Mouse (Mus musculus): ENCODE measurements at regions not wholly inside any gene's neighbourhood (a gene's known extent, or its start where the extent isn't known, plus 50 kb on each side); places are given as distances from the start of the nearest gene placed in this dataset.
"Not testable (repeated sequence)": the region's sequence is repeated elsewhere in the genome, so short reads cannot be mapped to it uniquely, and the experiment has no call there.

DNA sequence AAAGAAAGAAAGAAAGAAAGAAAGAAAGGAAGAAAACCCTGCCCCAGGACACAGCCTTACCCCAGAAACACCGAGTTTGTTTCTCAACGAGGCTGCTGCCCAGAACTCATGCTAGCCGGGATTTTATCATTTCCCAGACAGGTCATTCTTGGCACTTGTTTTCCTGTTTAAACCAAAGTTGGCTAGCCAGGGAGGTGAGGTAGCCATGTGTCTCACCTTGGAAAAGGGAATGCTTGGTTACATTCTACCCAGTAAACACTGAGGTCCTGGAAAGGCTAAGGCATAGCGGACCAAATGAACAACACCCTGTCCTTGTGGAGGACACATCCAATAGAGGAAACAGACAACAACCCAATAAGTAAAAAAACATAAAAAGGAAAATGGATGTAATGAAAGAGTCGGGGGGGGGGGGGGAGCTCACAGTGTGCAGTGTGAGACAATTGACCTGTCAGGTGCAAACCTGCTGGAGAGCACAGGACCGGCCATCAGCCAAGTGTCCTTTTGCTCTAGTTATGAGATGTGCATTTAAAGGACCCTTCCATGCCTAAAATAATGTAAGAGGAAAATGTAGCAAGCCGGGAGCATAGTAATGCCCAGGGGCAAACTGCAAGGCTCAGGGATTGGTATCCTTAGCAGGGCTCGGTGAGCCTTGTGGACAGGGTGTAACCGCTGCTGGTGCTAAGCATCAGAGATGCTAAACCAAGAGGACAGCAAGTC, 78.2 kb upstream of the Fzd7 start:
- DNase-seq, result no peak

DNA sequence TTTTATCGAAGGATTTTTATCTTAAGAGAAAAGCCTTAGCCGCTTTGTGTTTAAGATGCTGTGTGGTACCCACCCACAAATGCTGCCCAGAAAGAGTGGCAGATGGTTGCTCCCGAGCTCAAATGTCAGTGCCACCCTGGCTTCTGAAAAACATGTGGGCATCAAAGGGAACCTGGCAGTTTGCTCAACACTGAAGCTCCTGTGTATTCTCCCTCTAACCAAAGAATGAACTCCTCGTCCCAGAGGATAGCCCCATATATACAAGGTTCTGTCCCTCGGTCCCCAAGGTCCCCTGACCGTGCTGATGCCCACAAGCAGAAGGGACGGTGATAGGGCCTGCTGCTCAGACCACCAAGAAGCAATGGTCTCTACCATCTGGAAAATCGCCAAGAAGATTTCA, 76.9 kb upstream of the Fzd7 start:
- no peak for DNase-seq

DNA sequence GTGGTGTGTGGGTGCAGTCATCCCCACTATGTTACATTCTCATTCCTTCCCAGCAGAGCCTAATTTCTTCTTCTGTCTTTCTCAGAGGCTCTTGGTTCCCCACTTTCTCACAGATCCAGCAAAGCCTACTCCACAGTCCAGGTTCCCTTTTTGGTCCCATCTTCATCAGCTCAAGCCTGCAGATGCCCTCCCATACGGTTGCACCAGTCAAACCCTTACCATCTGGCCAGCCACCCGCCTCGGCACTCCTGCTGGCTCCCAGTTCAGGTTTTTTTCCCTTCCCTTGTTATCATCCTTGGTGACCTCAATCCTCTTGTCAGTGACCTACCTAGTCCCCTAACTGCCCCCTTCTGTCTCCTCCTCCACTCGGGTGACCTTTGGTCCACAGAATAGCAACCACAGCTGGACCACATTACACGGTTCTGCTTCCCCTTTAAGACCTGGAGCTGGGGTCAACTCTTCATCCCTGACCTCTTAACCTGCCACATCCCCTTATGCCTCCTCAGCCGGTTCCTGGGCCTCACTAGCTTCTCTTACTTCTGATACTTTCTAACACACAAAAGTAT, 75.4 kb upstream of the Fzd7 start:
- DNase-seq, result no peak

DNA sequence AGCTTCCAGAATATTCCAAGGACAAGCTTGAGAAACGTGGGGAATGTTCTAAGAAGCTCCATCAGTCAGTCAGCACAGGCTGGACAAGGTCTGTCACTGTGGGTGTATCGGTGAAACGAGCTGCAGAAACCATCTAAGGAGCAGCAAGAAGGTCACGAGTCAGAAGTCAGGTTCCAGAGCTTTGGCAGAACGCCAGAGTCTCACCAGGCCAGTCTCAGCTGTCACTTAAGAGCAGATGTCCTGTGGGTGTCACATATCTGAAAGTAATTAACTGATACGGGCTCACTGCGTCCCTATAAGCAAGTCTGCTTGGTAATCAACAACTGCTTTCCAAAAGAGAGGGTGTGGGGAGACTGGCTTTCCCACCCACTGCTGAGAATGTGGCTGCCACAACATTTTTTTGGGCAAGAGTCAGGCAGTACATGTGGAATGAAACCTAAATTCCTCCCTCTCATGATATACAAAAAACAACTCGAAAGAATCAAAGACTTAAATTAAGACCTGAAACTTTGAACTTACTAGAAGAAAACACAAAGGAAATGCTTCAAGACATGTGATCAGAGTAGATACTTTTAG, 72.6 kb upstream of the Fzd7 start:
- no peak for DNase-seq

DNA sequence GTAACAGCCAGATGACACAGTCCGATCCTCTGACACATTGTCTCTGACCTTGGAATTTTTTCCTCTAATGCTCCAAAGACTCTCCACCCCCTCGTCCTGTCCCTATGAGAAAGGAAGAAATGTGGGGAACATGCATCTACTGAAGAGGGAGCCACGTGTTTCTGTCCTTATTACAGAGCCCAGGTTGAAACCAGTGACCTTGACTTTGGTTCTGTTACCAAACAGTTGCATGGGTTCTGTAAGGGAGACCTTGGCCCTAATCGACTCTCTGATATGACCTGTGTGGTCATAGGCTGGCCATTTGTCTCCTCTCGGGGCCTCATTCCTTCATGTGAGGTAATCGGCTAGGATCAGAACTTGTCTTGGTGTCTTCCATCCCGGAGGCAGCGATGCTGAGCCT, 69.0 kb upstream of the Fzd7 start:
- DNase-seq, result no peak

DNA sequence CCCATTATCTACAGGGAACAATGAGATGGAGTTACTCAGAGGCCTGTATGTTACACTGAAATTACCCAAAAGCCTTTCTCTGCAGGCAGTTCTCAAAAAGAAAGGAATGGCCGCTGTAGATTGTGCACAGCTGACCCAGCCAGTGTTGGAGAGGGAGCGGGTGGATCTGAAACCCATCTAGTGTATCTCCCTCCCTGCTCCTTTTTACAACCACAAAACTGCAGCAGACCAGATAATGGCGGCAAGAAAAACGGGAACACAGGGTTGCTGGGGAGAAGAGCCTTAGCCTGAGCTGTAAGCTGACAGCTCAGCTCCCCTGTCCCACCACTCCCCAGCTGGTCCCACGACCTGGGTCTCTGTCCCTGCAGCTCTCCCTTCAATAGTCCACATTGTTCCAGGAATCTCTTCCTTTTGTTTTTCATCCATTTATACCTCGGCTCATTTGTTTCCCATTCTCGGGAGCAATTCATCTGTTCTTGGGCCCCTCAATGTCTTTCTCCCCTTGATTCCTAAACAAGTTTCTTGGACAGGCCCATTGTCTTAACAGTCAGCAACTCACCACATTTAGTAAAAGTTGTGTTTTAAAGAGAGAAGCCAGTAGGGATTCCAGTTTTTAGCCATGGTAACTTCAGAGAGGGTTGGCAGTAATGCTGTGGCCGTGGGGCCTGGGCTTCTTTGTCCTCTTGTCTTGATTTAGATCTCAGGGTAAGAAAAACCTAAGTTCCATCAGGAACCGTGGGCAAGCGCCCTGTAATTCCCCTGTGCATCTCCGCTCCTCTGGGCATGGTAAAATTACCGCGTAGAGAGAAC, 67.6 kb upstream of the Fzd7 start:
- no peak for DNase-seq

DNA sequence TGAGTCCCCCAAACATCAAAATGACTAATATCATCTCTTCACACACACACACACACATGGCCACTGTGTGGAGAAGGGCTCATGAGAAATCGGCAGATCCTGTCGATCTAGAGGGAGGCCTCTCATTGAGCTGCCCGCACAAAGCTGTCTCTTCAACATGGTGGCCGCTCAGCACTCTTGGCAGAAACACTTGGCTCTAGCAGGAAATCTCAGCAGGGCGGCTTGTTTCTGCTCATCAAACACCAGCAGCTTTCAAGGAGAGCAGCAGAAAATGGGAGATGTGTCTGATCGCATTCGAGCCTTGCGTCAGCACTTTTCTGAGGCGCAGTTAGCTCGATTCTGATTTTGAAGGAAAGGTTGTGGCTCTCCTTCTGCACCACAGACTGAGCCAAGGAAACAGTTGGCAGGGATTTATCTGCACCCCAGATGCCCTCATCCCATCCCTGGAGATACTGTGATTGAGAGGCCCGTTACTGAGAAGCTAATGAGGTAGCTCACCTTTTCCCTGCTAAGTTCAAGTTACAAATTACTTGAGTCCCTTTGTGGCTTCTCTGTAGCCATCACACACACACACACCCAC, 66.4 kb upstream of the Fzd7 start:
- no peak for DNase-seq

DNA sequence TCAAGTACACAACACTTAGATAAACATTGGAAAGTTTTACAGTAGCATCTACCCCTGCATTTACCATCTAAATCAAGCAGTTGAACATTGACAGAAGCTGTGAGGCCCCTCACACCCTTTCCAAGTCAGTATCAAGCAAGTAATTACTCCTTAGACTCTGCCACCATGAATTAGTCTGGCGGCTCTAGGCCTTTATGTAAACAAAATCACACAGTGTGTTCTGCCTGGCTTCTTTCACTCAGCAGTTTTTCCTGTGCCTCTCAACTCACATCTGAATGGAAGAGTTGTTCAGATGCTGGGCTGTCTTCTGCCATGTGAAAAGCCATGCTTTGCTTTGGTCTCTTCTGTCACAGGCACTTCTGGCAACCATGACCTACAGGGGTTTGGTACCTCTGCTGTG, 64.9 kb upstream of the Fzd7 start:
- no peak for DNase-seq

DNA sequence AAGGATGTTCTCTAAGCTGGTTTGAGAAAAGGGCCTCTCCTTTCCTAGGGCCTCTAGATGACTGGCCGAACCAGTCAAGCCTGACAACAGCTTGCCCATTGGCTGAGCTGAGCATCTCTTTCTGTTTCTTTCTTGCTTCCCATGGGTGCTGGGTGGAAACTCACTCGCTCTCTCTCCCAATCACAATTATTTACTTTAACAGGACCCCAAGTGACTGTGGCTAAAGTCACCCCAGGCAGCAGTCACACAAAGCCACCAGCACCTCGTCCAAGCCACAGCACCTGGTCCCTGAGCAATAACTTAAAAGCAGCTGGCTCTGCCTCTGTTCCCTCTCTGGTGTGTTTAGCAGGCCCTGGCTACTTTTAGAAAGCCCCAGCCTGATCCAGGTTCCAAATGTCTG, 64.3 kb upstream of the Fzd7 start:
- DNase-seq, result no peak

DNA sequence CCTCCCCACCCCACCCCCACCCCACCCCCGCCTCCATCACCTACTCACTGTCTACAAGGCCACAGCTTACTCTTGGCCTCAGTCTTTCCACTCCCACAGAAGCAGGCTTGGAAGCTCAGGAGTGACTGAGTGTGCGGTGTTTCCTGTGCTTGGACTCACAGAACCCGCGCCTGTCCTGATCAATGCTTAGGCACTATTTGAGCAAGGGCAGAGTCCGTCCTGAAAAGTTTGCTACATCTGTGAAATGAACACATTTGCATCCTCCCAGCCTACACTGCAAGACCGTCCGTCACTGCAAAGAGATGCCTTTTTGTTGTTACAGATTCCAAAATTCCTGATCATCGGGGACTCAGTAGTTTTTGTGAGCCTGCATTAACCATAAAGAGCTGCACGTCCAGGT, 63.5 kb upstream of the Fzd7 start:
- DNase-seq, result no peak

DNA sequence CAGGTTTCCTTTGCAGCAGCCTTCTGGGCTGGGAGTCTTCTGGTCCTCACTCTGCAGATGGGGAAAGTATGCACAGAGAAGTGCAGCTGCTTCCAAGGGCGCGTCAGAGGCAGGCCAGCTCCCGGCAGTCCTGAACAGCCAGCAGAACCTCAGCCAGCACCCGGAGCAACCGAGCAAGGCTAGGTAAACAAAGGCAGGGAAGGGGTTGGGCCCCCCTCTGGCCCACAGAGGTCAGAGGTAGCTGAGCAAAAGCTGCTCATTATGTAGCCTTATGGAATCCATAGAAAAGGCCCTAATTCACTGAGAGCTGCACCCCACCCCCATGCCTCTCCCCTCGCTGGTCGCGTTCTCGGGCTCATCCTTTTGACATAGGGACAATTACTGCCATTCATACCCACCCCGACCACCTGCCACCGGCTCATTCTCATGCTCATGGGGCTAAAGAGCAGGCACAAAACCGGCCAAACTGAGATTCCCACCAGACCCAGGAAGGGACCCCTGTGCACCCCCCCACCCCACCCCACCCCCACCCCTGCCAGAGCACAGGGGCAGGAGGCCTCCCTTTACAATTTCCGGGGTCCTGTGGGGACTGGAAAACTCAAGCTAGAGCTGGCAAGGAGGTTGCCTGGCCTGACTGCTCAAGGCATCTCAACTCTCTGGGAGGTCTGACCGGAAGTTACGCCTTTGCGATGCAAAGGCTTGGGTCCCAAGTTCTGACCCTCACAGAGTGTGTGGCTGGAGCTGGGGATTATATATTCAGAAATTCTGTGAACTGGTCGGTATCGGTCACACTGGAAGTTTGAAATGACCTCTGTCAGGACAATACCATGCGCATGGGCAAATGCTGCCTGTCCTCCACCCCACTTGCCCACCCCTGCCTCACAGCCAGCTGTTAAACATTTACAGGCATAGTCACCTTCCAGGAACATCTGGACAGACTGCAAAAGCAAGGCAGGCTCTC, 59.0 kb upstream of the Fzd7 start:
- peak; percentile 75 for DNase-seq

DNA sequence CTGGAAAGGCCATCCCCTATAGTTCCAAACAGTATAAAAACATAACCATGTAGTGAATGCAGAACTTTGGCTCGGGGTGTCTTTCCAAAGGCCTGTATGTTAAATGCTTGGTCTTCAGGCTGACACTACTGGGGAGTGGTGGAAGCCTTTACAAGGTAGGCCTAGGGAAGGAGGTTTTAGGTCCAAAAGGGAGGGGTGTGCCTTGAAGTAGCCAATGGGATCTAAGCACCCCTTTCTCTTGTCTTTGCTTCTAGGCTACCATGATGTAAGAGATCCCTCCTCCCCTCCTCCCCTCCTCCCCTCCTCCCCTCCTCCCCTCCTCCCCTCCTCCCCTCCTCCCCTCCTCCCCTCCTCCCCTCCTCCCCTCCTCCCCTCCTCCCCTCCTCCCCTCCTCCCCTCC, 56.5 kb upstream of the Fzd7 start:
- DNase-seq, result not testable (repeated sequence)

DNA sequence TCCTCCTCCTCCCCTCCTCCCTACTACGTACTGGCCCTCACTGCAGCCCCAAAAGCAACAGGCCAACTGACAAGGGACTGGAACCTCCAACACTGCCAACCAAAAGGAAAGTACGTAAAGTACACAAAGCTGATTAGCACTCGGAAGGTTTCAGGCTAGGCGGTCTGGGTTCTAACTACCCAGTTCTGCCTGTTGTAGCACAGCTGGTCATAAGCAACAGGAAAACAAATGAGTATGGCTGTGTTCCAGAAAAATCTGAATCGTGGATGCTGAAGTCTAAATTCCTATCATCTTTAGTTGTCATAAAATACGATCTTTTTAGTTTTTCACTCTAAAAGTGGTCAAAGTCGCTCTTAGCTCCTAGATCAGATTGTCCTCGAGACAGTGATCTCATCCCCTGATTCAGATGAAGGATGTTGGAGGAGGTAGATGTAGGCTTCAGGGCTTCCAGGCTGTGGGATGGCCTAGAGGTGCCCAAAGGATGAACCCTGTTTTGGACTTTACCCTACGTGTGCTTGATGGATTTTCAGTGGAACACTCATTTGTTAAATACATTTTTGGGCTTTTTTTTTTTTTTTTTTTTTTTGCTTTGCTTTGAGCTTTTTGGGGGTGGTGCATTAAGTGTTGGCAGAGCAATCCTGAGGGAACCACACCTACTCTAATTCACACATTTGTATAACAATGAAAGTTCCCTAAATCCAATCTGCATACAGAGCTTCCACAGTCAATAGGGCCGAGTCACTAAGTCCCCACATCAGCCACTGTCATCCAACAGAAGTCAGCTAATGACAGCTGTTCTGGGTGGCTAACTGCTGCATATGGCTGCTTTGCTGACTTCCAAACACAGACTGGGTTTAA, 55.6 kb upstream of the Fzd7 start:
- DNase-seq, result no peak

DNA sequence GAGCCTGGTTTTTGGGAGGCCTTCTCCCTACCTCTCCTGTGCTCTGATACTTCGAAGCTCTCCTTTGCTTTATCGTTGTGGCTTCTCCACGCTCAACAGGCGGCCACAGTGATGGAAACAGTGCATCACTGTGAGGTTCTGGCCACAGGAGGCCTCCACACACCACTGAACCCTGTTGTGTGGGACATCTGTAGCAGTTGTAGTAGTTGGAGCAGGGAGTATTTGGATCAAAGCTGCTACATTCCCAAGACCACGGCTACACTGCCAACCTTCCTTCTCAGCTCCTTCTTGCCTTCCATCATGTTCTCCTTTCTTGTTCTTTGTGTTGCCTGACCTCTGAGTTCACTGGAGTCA, 55.0 kb upstream of the Fzd7 start:
- DNase-seq, result no peak

DNA sequence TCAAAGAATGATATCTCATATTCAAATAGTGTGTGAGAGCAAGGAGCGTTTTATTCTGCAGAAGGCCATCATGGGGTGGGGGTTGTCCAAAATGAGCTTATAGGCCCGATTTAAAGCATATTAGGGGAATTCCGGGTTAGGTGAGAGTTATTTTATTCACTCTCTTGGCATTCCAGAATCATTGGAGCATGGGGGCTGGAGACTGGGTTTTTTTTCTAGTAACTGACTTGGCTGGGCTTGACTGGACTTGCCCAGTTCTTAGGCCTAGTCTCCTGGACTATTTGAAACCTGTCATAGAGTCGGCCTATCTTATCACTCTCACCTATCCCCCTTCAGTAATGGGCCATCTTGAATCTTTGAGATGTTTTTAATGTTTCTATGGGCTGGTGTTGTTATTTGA, 52.9 kb upstream of the Fzd7 start:
- no peak for DNase-seq

DNA sequence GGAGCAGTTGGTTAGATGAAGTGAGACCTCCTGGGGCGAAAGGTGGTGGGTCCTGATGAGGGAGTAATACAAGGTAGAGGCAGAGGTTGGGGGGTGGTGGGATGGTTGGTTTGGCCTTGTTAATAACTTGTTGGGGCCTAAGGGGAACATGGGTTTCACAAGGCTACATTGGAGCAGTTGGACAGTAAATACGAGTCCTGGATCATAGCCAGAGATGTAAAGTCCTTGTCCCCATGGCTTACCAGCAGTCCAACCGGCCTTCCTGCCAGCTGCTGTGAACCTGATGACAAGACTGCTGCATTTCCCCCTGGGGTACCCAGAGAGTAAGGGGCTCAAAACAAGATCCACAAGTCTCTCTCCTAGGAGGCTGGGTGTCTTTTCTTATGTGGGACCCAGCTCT, 52.0 kb upstream of the Fzd7 start:
- no peak for DNase-seq

DNA sequence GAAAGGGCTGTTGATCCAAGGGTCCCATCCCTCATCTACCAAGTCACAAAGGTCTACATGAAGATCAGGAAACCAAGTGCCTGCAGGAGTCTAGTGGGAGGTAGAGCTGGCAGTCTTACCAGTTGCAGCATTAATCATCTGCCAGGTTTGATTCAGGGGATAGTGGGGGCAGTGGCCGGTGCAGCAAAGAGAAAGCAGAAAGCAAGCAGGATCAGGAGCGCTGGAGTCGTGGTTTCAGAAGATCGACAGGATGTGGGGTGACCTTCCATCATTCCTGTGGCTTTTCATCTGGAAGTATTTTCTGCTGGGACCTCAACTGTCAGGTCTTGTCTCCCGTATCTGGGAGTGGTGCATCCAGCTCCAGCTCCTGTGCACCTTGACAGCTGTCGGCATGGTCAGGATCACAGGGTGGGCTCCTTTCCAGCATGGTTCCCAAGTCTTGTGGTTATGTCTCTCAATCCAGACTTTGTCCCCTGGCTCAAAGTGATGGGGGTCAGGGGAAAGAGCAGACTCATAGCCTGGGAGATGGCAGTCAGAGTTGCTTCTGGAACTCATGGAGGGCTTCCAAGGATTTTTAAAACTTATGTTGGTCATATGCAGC, 51.2 kb upstream of the Fzd7 start:
- DNase-seq, result no peak

Measured in retina, postnatal 1 day (tissue).